Mouse (Mus musculus): Measurements from ENCODE around the gene Aox1. TPM values are rescaled to one million over a fixed set of nuclear protein-coding genes. Genes with fewer than 3 reads are reported as not detected.
A peak's percentile ranks its signal among the peaks of the same experiment; 100 is the strongest.
"Not testable (repeated sequence)": the region's sequence is repeated elsewhere in the genome, so short reads cannot be mapped to it uniquely, and the experiment has no call there.

The Aox1 gene
- polyA plus RNA-seq, 1 experiment: 4.9 TPM

DNA sequence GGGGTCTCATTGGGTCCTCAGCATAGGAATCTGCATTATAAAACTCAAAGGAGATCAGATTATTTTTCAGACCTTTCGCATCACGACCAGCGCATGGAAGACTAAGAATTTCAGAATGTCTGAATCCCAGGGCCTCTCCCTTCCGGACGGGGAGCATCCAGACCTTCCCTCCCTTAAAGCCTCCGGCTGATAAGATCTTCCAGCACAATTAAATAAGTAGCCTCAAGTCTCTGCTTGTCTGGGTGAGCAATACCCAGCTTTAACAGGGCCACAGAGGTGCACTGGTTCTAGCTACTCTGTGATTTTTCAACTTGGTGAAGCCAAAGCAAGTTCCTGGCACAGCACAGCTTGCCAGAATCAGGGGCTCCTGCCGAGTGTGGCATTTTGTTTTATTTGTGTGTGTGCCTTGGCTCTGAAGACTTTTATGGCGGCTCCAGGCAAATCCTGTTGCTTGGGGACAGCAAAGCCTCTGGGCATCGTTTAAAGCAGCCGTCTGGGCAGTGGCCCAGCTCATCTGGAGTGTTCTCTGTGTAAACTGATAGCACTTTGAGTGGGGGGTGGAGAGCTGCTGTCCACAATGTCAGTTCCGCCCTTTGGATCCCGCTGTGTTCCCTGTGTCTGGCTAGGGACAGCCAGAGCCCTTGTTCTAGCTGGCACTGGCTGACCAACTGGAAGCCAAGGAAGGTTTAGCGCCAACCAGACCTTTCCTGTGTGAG is 583 bp downstream of the Aox1 start:
- TF ChIP-seq CTCF (IDR thresholded peaks at IDR 0.05; ENCODE audit: extremely low read depth, insufficient read depth, low read length): no peak
- TF ChIP-seq POLR2A (IDR thresholded peaks at IDR 0.05; ENCODE audit: extremely low read depth, insufficient read depth, low read length): no peak
- Histone ChIP-seq H3K4me3 (ENCODE audit: insufficient read depth, low read length) (peak overlapping the region; percentile 23), H3K27ac (ENCODE audit: insufficient read depth, low read length) (peak overlapping the region; percentile 49; the same call in 1 of the 2 replicates), H3K4me1 (ENCODE audit: control insufficient read depth, insufficient read depth, low read length) (no peaks in the 10 kb centered on the region)

DNA sequence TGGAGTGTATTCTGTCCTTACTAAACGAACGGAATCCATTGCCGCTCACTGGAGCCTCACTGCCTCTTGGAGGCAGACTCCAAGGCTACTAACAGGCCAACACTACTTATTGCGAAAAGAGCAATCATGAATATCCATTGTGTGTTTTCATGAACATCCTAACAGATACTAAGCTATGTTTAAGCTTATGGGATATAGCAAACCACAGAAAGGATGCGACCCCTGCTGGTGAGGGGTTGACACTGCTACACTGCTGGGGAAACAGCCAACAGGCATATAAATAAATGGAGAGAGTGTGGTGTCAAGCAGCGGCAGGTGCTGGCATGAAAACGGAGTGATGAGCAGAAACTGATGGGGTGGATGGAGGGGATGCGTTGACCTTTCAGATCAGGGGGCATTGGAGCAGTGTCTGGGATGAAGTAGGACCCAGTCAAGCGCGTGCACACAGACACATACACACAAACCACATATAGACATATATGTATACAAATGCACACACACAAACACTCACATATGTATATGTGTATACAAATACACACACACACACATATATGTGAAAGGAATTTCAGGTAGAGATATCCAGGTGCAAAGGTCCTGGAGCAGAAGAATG is 1.5 kb downstream of the Aox1 start:
- H3K4me3 ChIP-seq (ENCODE audit: insufficient read depth, low read length): no peak overlapping the region
- TF ChIP-seq POLR2A (IDR thresholded peaks at IDR 0.05; ENCODE audit: extremely low read depth, insufficient read depth, low read length): no peak
- TF ChIP-seq CTCF (IDR thresholded peaks at IDR 0.05; ENCODE audit: extremely low read depth, insufficient read depth, low read length): peak; percentile 66
- H3K4me1 ChIP-seq (ENCODE audit: control insufficient read depth, insufficient read depth, low read length): no peaks in the 10 kb centered on the region
- H3K27ac ChIP-seq (ENCODE audit: insufficient read depth, low read length): no peak overlapping the region

DNA sequence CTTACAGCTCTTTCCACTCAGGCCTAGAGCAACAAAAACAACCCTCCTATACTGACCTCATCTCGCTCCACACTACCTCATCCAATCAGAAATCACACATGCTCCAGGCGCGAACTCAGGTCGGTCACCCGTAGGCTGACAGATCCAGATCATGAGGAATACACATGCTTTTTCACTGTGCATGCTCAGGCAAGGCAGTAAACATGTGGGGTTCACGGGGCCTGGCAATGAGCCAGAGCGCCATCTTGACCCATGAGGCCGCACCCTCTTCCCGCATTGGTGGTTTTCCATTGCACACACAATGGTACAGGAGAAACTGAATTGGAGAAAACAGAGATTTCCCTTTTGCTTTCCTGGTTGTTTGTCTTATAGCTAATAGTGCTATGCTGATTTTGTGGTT is 7.6 kb downstream of the Aox1 start:
- H3K4me1 ChIP-seq (ENCODE audit: control insufficient read depth, insufficient read depth, low read length); H3K4me3 ChIP-seq (ENCODE audit: insufficient read depth, low read length); H3K27ac ChIP-seq (ENCODE audit: insufficient read depth, low read length): not testable (repeated sequence)

DNA sequence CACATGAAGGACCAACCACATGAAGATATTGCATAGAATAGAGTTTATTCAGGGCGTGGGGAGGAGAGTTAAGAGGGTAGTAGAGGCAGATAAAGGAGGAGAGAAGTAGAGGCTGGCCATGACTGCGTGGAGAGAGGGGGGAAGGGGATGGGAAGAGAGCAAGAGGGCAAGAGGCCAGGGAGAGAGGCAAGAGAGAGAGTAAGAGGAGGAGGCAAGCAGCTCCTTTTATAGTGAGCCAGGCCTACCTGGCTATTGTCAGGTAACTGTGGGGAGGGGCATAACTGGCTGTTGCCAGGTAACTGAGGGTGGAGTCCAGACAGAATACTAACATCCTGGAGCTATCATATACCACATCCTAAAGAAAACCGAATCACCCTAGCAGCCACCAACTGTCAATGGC is 15.3 kb downstream of the Aox1 start:
- no peak overlapping the region for H3K27ac ChIP-seq (ENCODE audit: insufficient read depth, low read length)
- no peaks in the 10 kb centered on the region for H3K4me1 ChIP-seq (ENCODE audit: control insufficient read depth, insufficient read depth, low read length)
- no peak for TF ChIP-seq POLR2A (IDR thresholded peaks at IDR 0.05; ENCODE audit: extremely low read depth, insufficient read depth, low read length)
- TF ChIP-seq CTCF (IDR thresholded peaks at IDR 0.05; ENCODE audit: extremely low read depth, insufficient read depth, low read length): no peak
- H3K4me3 ChIP-seq (ENCODE audit: insufficient read depth, low read length): no peak overlapping the region

- no peaks in the 10 kb centered on the region for H3K4me1 ChIP-seq (ENCODE audit: control insufficient read depth, insufficient read depth, low read length)
- no peak for TF ChIP-seq POLR2A (IDR thresholded peaks at IDR 0.05; ENCODE audit: extremely low read depth, insufficient read depth, low read length)
- TF ChIP-seq CTCF (IDR thresholded peaks at IDR 0.05; ENCODE audit: extremely low read depth, insufficient read depth, low read length): no peak
- no peak overlapping the region for H3K27ac ChIP-seq (ENCODE audit: insufficient read depth, low read length)
- H3K4me3 ChIP-seq (ENCODE audit: insufficient read depth, low read length): no peak overlapping the region
Observed at GRCm38 (mm10) chr1:58045546-58045945, 15.8 kb downstream of the Aox1 start.

GRCm38 (mm10) chr1:58046721-58047290 is 17.1 kb downstream of the Aox1 start:
- H3K27ac ChIP-seq (ENCODE audit: insufficient read depth, low read length): no peak overlapping the region
- no peak for TF ChIP-seq POLR2A (IDR thresholded peaks at IDR 0.05; ENCODE audit: extremely low read depth, insufficient read depth, low read length)
- TF ChIP-seq CTCF (IDR thresholded peaks at IDR 0.05; ENCODE audit: extremely low read depth, insufficient read depth, low read length): no peak
- no peak overlapping the region for H3K4me3 ChIP-seq (ENCODE audit: insufficient read depth, low read length)
- no peaks in the 10 kb centered on the region for H3K4me1 ChIP-seq (ENCODE audit: control insufficient read depth, insufficient read depth, low read length)

GRCm38 (mm10) chr1:58049126-58049525 is 19.4 kb downstream of the Aox1 start:
- Histone ChIP-seq H3K4me3 (ENCODE audit: insufficient read depth, low read length) (no peak overlapping the region), H3K4me1 (ENCODE audit: control insufficient read depth, insufficient read depth, low read length) (no peaks in the 10 kb centered on the region), H3K27ac (ENCODE audit: insufficient read depth, low read length) (no peak overlapping the region)
- TF ChIP-seq POLR2A (IDR thresholded peaks at IDR 0.05; ENCODE audit: extremely low read depth, insufficient read depth, low read length) (no peak), CTCF (IDR thresholded peaks at IDR 0.05; ENCODE audit: extremely low read depth, insufficient read depth, low read length) (no peak)

DNA sequence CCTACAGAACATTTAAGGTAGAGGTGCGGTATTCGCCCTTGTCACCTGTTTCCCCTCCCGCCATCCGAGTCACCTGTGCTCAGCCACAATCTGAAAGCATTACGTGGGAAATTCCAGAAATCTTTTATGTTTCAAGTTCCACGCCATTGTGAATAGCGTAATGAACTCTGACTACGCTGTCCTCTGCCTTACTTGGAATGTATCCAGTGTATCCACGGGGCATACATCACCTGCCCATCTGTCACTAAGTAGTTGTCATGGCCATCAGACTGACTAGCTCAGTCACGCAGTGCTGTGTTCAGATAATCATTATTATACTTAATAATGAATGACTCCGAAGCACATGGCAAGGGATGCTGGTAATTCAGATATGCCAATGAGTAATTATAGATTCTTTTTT is 25.9 kb downstream of the Aox1 start:
- Histone ChIP-seq H3K27ac (ENCODE audit: insufficient read depth, low read length) (no peak overlapping the region), H3K4me1 (ENCODE audit: control insufficient read depth, insufficient read depth, low read length) (no peaks in the 10 kb centered on the region), H3K4me3 (ENCODE audit: insufficient read depth, low read length) (no peak overlapping the region)
- no peak for TF ChIP-seq CTCF (IDR thresholded peaks at IDR 0.05; ENCODE audit: extremely low read depth, insufficient read depth, low read length)
- TF ChIP-seq POLR2A (IDR thresholded peaks at IDR 0.05; ENCODE audit: extremely low read depth, insufficient read depth, low read length): no peak

GRCm38 (mm10) chr1:58056074-58056807 is 26.5 kb downstream of the Aox1 start:
- no peaks in the 10 kb centered on the region for H3K4me1 ChIP-seq (ENCODE audit: control insufficient read depth, insufficient read depth, low read length)
- H3K4me3 ChIP-seq (ENCODE audit: insufficient read depth, low read length): no peak overlapping the region
- no peak overlapping the region for H3K27ac ChIP-seq (ENCODE audit: insufficient read depth, low read length)
- TF ChIP-seq POLR2A (IDR thresholded peaks at IDR 0.05; ENCODE audit: extremely low read depth, insufficient read depth, low read length) (no peak), CTCF (IDR thresholded peaks at IDR 0.05; ENCODE audit: extremely low read depth, insufficient read depth, low read length) (no peak)
